Mouse (Mus musculus): ENCODE data around the gene Naglu. TPM values are rescaled to one million over a fixed set of nuclear protein-coding genes. Genes with fewer than 3 reads are reported as not detected.
A peak's percentile ranks its signal among the peaks of the same experiment; 100 is the strongest.

Naglu gene
- polyA plus RNA-seq, 1 experiment from 2014 or later: 3.5 TPM

- Histone ChIP-seq H3K4me3 (ENCODE audit: low read depth, low read length) (peak overlapping the region; percentile 85), H3K9ac (replicated peaks; ENCODE audit: low read length) (peak overlapping the region; percentile 80), H3K27ac (replicated peaks; ENCODE audit: low read depth, low read length) (peak overlapping the region; percentile 43; the same call in 1 of the 2 replicates), H3K36me3 (replicated peaks; ENCODE audit: control insufficient read depth, insufficient read depth, low read depth, low read length) (peaks cover 2% of the 10 kb centered on the region), H3K27me3 (ENCODE audit: control insufficient read depth, insufficient read depth, low read length) (no peaks in the 10 kb centered on the region), H3K4me1 (ENCODE audit: control insufficient read depth, insufficient read depth, low read length) (peaks cover 5% of the 10 kb centered on the region; the same call in 1 of the 2 replicates), H3K9me3 (replicated peaks; ENCODE audit: control insufficient read depth, low read length) (no peaks in the 10 kb centered on the region), H3K4me2 (ENCODE audit: low read depth, low read length) (peak overlapping the region; percentile 92)
- WGBS: 10% methylated on average over 8 of the region's 8 CpGs
- DNase-seq (ENCODE audit: low spot score) (no peak), ATAC-seq (replicated peaks; ENCODE audit: insufficient number of reproducible peaks, low FRiP score, low TSS enrichment, low read depth) (no peak)
Observed at GRCm38 (mm10) chr11:101087682-101088055, 17.9 kb downstream of the Naglu start.

- WGBS: 87% methylated on average over 1 of the region's 1 CpGs
- H3K27ac ChIP-seq (replicated peaks; ENCODE audit: low read depth, low read length): no peak overlapping the region
- H3K4me3 ChIP-seq (ENCODE audit: low read depth, low read length): no peak overlapping the region
- H3K9me3 ChIP-seq (replicated peaks; ENCODE audit: control insufficient read depth, low read length): no peaks in the 10 kb centered on the region
- H3K4me2 ChIP-seq (ENCODE audit: low read depth, low read length): no peak overlapping the region
- H3K9ac ChIP-seq (replicated peaks; ENCODE audit: low read length): no peak overlapping the region
- no peaks in the 10 kb centered on the region for H3K27me3 ChIP-seq (ENCODE audit: control insufficient read depth, insufficient read depth, low read length)
- H3K36me3 ChIP-seq (replicated peaks; ENCODE audit: control insufficient read depth, insufficient read depth, low read depth, low read length): peaks cover 2% of the 10 kb centered on the region
- ATAC-seq (replicated peaks; ENCODE audit: insufficient number of reproducible peaks, low FRiP score, low TSS enrichment, low read depth) (no peak), DNase-seq (ENCODE audit: low spot score) (no peak)
- H3K4me1 ChIP-seq (ENCODE audit: control insufficient read depth, insufficient read depth, low read length): peaks cover 2% of the 10 kb centered on the region; the same call in 1 of the 2 replicates
Observed at GRCm38 (mm10) chr11:101089931-101090330, 20.1 kb downstream of the Naglu start.

- peak; percentile 24 for DNase-seq (ENCODE audit: low spot score)
- H3K27me3 ChIP-seq (ENCODE audit: control insufficient read depth, insufficient read depth, low read length): no peaks in the 10 kb centered on the region
- H3K9ac ChIP-seq (replicated peaks; ENCODE audit: low read length): peak overlapping the region; percentile 84
- H3K4me2 ChIP-seq (ENCODE audit: low read depth, low read length): peak overlapping the region; percentile 86
- peak overlapping the region; percentile 47; the same call in 1 of the 2 replicates for H3K27ac ChIP-seq (replicated peaks; ENCODE audit: low read depth, low read length)
- WGBS: 2% methylated on average over 18 of the region's 18 CpGs
- H3K9me3 ChIP-seq (replicated peaks; ENCODE audit: control insufficient read depth, low read length): no peaks in the 10 kb centered on the region
- H3K4me3 ChIP-seq (ENCODE audit: low read depth, low read length): peak overlapping the region; percentile 78
- H3K4me1 ChIP-seq (ENCODE audit: control insufficient read depth, insufficient read depth, low read length): no peaks in the 10 kb centered on the region
- ATAC-seq (replicated peaks; ENCODE audit: insufficient number of reproducible peaks, low FRiP score, low TSS enrichment, low read depth): peak; percentile 36; the same call in 1 of the 2 replicates
- H3K36me3 ChIP-seq (replicated peaks; ENCODE audit: control insufficient read depth, insufficient read depth, low read depth, low read length): peaks cover 13% of the 10 kb centered on the region
Observed at GRCm38 (mm10) chr11:101094930-101095313, 25.1 kb downstream of the Naglu start.

DNA sequence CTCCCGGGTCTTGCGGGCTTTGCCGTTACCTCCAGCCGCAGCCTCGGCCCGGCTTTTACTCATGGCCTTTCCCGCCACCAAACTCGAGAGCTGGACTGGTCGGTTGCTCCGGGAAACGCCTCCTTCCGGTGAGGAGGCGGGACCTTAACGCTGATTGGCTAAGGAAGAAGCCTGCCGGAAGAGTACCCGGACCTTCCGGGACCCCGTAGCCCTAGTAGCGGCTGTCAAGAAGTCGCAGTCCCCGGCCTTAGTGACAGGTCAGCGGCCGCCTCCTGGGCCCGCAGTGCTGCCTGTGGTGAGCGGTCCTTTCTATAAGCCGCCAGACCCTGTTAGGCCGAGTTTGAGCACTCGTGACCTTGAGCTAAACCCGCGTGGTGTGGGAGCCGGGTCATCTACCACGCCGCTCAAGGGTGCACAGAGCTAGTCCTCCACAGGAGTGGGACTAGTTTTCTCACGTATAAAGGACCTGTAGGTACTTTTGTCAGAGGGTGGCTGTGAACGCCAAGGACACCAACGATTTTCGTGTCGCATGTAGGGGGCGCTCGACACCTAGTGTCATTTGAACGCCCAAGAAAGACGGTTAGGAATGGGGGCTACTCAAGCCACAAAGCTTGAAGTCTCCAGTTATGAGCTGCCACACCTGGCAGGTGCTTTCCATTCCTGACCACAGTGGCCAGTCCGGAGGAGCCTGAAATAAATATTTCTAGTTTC is 25.7 kb downstream of the Naglu start, which contains the start of gene Psmc3ip:
TSS of gene Psmc3ip (minus strand) at position 123 of the 711 bp plus-strand sequence.
- DNase-seq (ENCODE audit: low spot score): peak; percentile 98
- Histone ChIP-seq H3K27me3 (ENCODE audit: control insufficient read depth, insufficient read depth, low read length) (no peaks in the 10 kb centered on the region), H3K4me3 (ENCODE audit: low read depth, low read length) (peak within 1 kb of the TSS; percentile 78), H3K4me1 (ENCODE audit: control insufficient read depth, insufficient read depth, low read length) (no peaks in the 10 kb centered on the region), H3K27ac (replicated peaks; ENCODE audit: low read depth, low read length) (peak within 1 kb of the TSS; percentile 47; the same call in 1 of the 2 replicates), H3K4me2 (ENCODE audit: low read depth, low read length) (peak within 1 kb of the TSS; percentile 86), H3K36me3 (replicated peaks; ENCODE audit: control insufficient read depth, insufficient read depth, low read depth, low read length) (peaks cover 13% of the 10 kb centered on the region), H3K9me3 (replicated peaks; ENCODE audit: control insufficient read depth, low read length) (no peaks in the 10 kb centered on the region), H3K9ac (replicated peaks; ENCODE audit: low read length) (peak within 1 kb of the TSS; percentile 84)
- WGBS: 1% methylated on average over 43 of the region's 43 CpGs
- peak; percentile 93 for ATAC-seq (replicated peaks; ENCODE audit: insufficient number of reproducible peaks, low FRiP score, low TSS enrichment, low read depth)

DNA sequence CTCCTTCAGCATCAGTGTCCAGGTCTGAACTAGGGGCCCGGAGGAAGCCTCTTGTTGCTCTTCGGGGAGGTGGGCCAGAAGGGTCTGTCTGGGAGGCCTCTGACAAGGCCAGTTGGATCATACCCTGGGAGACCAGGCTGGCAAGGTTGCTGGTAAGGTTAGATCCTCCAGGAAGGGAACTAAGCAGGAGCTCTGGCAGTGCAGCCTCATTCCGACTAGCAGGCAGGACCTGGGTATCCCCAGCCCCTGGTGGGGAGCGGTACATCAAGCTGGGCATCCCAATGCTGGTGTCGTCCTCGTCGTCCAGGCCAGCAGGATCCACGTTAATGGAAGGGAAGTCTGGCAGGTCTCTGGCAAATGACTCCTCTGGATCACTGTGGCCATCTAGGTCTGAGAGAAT is 28.4 kb downstream of the Naglu start:
- Histone ChIP-seq H3K9me3 (replicated peaks; ENCODE audit: control insufficient read depth, low read length) (no peaks in the 10 kb centered on the region), H3K4me2 (ENCODE audit: low read depth, low read length) (no peak overlapping the region), H3K9ac (replicated peaks; ENCODE audit: low read length) (no peak overlapping the region), H3K27ac (replicated peaks; ENCODE audit: low read depth, low read length) (no peak overlapping the region), H3K4me3 (ENCODE audit: low read depth, low read length) (no peak overlapping the region), H3K36me3 (replicated peaks; ENCODE audit: control insufficient read depth, insufficient read depth, low read depth, low read length) (peaks cover 11% of the 10 kb centered on the region), H3K4me1 (ENCODE audit: control insufficient read depth, insufficient read depth, low read length) (no peaks in the 10 kb centered on the region), H3K27me3 (ENCODE audit: control insufficient read depth, insufficient read depth, low read length) (no peaks in the 10 kb centered on the region)
- no peak for DNase-seq (ENCODE audit: low spot score)
- ATAC-seq (replicated peaks; ENCODE audit: insufficient number of reproducible peaks, low FRiP score, low TSS enrichment, low read depth): no peak
- 89% methylated on average over 8 of the region's 8 CpGs for WGBS

DNA sequence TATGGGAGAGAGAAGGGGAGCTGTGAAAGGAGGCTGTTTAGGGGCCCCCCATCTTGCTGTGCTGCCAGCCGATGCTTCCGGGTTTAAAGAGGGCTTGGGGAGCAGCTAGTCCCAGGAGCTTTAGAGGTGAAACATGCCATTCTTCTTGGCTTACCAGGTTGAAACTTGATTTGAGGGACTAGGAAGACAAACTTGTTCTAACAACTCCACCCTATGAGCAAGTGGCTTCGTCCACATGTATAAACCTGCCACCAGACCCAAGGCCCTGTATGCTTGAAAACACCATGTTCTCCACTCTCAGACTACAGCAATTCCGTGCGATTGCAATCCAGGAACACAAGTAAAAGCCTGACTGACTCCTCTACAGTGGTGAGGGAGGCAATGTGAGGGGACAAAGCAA is 33.2 kb downstream of the Naglu start:
- H3K27me3 ChIP-seq (ENCODE audit: control insufficient read depth, insufficient read depth, low read length): no peaks in the 10 kb centered on the region
- H3K36me3 ChIP-seq (replicated peaks; ENCODE audit: control insufficient read depth, insufficient read depth, low read depth, low read length): peaks cover 11% of the 10 kb centered on the region
- no peak overlapping the region for H3K4me2 ChIP-seq (ENCODE audit: low read depth, low read length)
- no peak overlapping the region for H3K4me3 ChIP-seq (ENCODE audit: low read depth, low read length)
- DNase-seq (ENCODE audit: low spot score): peak; percentile 35
- no peaks in the 10 kb centered on the region for H3K9me3 ChIP-seq (replicated peaks; ENCODE audit: control insufficient read depth, low read length)
- ATAC-seq (replicated peaks; ENCODE audit: insufficient number of reproducible peaks, low FRiP score, low TSS enrichment, low read depth): no peak
- WGBS: 82% methylated on average over 5 of the region's 5 CpGs
- no peaks in the 10 kb centered on the region for H3K4me1 ChIP-seq (ENCODE audit: control insufficient read depth, insufficient read depth, low read length)
- no peak overlapping the region for H3K27ac ChIP-seq (replicated peaks; ENCODE audit: low read depth, low read length)
- no peak overlapping the region for H3K9ac ChIP-seq (replicated peaks; ENCODE audit: low read length)

DNA sequence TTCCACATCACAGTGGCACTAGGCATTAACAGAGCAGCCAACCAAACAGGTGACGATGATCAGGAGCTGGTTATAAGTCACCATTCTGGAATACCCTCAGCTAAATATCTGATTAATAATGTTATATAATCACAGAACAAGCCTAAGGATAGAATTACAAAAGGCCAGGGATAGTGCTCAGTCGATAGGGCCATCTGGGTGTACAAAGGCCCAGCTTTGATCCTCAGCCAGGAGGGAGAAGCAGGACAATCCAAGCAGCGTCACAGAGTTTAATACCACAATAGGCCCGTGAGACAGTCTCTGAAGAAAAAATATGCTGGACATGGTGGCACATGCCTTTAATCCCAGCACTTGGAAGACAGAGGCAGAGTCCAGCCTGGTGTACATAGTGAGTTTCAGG is 39.5 kb downstream of the Naglu start:
- Histone ChIP-seq H3K4me3 (ENCODE audit: low read depth, low read length) (no peak overlapping the region), H3K9me3 (replicated peaks; ENCODE audit: control insufficient read depth, low read length) (no peaks in the 10 kb centered on the region), H3K4me1 (ENCODE audit: control insufficient read depth, insufficient read depth, low read length) (no peaks in the 10 kb centered on the region), H3K27me3 (ENCODE audit: control insufficient read depth, insufficient read depth, low read length) (no peaks in the 10 kb centered on the region), H3K36me3 (replicated peaks; ENCODE audit: control insufficient read depth, insufficient read depth, low read depth, low read length) (no peaks in the 10 kb centered on the region), H3K9ac (replicated peaks; ENCODE audit: low read length) (no peak overlapping the region), H3K4me2 (ENCODE audit: low read depth, low read length) (no peak overlapping the region), H3K27ac (replicated peaks; ENCODE audit: low read depth, low read length) (no peak overlapping the region)
- DNase-seq (ENCODE audit: low spot score) (no peak), ATAC-seq (replicated peaks; ENCODE audit: insufficient number of reproducible peaks, low FRiP score, low TSS enrichment, low read depth) (no peak)
- WGBS: 74% methylated on average over 4 of the region's 4 CpGs

GRCm38 (mm10) chr11:101110708-101111107 is 40.9 kb downstream of the Naglu start:
- no peaks in the 10 kb centered on the region for H3K4me1 ChIP-seq (ENCODE audit: control insufficient read depth, insufficient read depth, low read length)
- no peaks in the 10 kb centered on the region for H3K27me3 ChIP-seq (ENCODE audit: control insufficient read depth, insufficient read depth, low read length)
- H3K4me2 ChIP-seq (ENCODE audit: low read depth, low read length): no peak overlapping the region
- no peak overlapping the region for H3K27ac ChIP-seq (replicated peaks; ENCODE audit: low read depth, low read length)
- DNase-seq (ENCODE audit: low spot score) (no peak), ATAC-seq (replicated peaks; ENCODE audit: insufficient number of reproducible peaks, low FRiP score, low TSS enrichment, low read depth) (no peak)
- no peaks in the 10 kb centered on the region for H3K36me3 ChIP-seq (replicated peaks; ENCODE audit: control insufficient read depth, insufficient read depth, low read depth, low read length)
- no peaks in the 10 kb centered on the region for H3K9me3 ChIP-seq (replicated peaks; ENCODE audit: control insufficient read depth, low read length)
- no peak overlapping the region for H3K4me3 ChIP-seq (ENCODE audit: low read depth, low read length)
- H3K9ac ChIP-seq (replicated peaks; ENCODE audit: low read length): no peak overlapping the region
- WGBS: 69% methylated on average over 5 of the region's 5 CpGs

Measured in embryonic facial prominence, embryonic 11.5 days (tissue).